ENCODE assay signal across 9 mouse cellular contexts in genomic region chr3:87150056-87150688, GRCm38 (mm10). TPM values are rescaled to one million over a fixed set of nuclear protein-coding genes. Genes with fewer than 3 reads are reported as not detected.
DNase-seq lines count a peak whose midpoint lies in the region; ATAC-seq and TF ChIP-seq lines count a peak whose summit lies in the region.
"Had no signal": no experiment of that assay in that cellular context is flagged by ENCODE, and none has a peak within 500 bp of the region (broad histone marks: within the 10 kb centered on the region; RNA-seq: fewer than 3 reads in every experiment).

No protein-coding gene starts in this region.

- in situ Hi-C loops in ES-E14 (cut with MboI; ENCODE audit: low sequenced_read_pairs in 2 of 2, unreplicated experiment in 2 of 2): no loop called here

- intact Hi-C loops in gastrocnemius, adult 2 months (cut with DNase I): no loop called here

- no peaks in the 10 kb centered on the region for H3K27me3 ChIP-seq in heart, postnatal 0 days (ENCODE audit: control insufficient read depth, insufficient read depth, low read length)
- no peaks in the 10 kb centered on the region for H3K27me3 ChIP-seq in midbrain, embryonic 11.5 days (ENCODE audit: control insufficient read depth, insufficient read depth, low read length)

- peak overlapping the region; percentile 86 for H3K27ac ChIP-seq in gastrocnemius, adult 2 months
- H3K27ac ChIP-seq in ES-E14 (ENCODE audit: insufficient read depth, low read depth, low read length, poor library complexity, severe bottlenecking): peak overlapping the region; percentile 99
- peak overlapping the region; percentile 93 for H3K27ac ChIP-seq in heart, postnatal 0 days (ENCODE audit: low read depth)
- peak overlapping the region; percentile 75 for H3K27ac ChIP-seq in midbrain, embryonic 11.5 days (ENCODE audit: low read depth, low read length)

- DNase-seq in gastrocnemius, adult 2 months: no peak
- no peak for DNase-seq in gastrocnemius, postnatal 25 days
- DNase-seq in ES-E14 (ENCODE audit: low read depth, low spot score): no peak
- DNase-seq in heart, postnatal 0 days (ENCODE audit: low spot score): no peak
- peak; percentile 90 for DNase-seq in midbrain, embryonic 11.5 days (ENCODE audit: low spot score, missing footprints)
- DNase-seq in frontal cortex, postnatal 10 days (ENCODE audit: low spot score in 2 of 2): no peak
- DNase-seq in thymus, postnatal 4 days: no peak
- DNase-seq in cerebellum, adult 11 months: no peak

- TF ChIP-seq EP300 in heart, postnatal 0 days (IDR thresholded peaks at IDR 0.05; ENCODE audit: low read depth): no peak

- H3K36me3 ChIP-seq in ES-E14 (ENCODE audit: control insufficient read depth, insufficient read depth, low read length, poor library complexity, severe bottlenecking): peaks cover 4% of the 10 kb centered on the region; the same call in 1 of the 2 replicates
- no peaks in the 10 kb centered on the region for H3K36me3 ChIP-seq in heart, postnatal 0 days (replicated peaks; ENCODE audit: control insufficient read depth, insufficient read depth, low read length)
- peaks cover 3% of the 10 kb centered on the region; the same call in 1 of the 2 replicates for H3K36me3 ChIP-seq in midbrain, embryonic 11.5 days (ENCODE audit: control insufficient read depth, insufficient read depth, low read length)

- H3K4me2 ChIP-seq in heart, postnatal 0 days (ENCODE audit: low read depth, low read length): peak overlapping the region; percentile 25; the same call in 1 of the 2 replicates
- H3K4me2 ChIP-seq in midbrain, embryonic 11.5 days: peak overlapping the region; percentile 26; the same call in 1 of the 2 replicates

- H3K4me3 ChIP-seq in gastrocnemius, adult 2 months: peak overlapping the region; percentile 44
- peak overlapping the region in 1 of 2 experiments; percentile 55; a peak in 1 of 4 replicates for H3K4me3 ChIP-seq in ES-E14 (ENCODE audit: insufficient read depth in 1 of 2, low read depth in 1 of 2, low read length in 2 of 2, poor library complexity in 1 of 2, severe bottlenecking in 1 of 2)
- H3K4me3 ChIP-seq in heart, postnatal 0 days (ENCODE audit: low read depth, low read length): no peak overlapping the region
- no peak overlapping the region for H3K4me3 ChIP-seq in midbrain, embryonic 11.5 days (ENCODE audit: low read depth, low read length)
- H3K4me3 ChIP-seq: left cerebral cortex, adult 2 months had no signal

- H3K4me1 ChIP-seq in ES-E14 (ENCODE audit: control insufficient read depth in 2 of 2, insufficient read depth in 2 of 2, low read length in 2 of 2, poor library complexity in 1 of 2): peaks cover 14 to 30% of the 10 kb centered on the region in 2 experiments; a peak in 3 of 4 replicates
- H3K4me1 ChIP-seq in heart, postnatal 0 days (ENCODE audit: control insufficient read depth, insufficient read depth): peaks cover 46% of the 10 kb centered on the region
- peaks cover 49% of the 10 kb centered on the region for H3K4me1 ChIP-seq in midbrain, embryonic 11.5 days (ENCODE audit: control insufficient read depth, insufficient read depth, low read length)

- no peak; the same call in 1 of the 2 replicates for ATAC-seq in heart, postnatal 0 days (ENCODE audit: insufficient read depth, low read depth)
- no peak for ATAC-seq in midbrain, embryonic 11.5 days (ENCODE audit: low FRiP score)

- H3K9me3 ChIP-seq in ES-E14 (ENCODE audit: control insufficient read depth, insufficient read depth, low read depth, low read length): no peaks in the 10 kb centered on the region
- H3K9me3 ChIP-seq in heart, postnatal 0 days (replicated peaks; ENCODE audit: control insufficient read depth, low read length): no peaks in the 10 kb centered on the region
- H3K9me3 ChIP-seq in midbrain, embryonic 11.5 days (ENCODE audit: control insufficient read depth, low read length): no peaks in the 10 kb centered on the region

- 17% methylated on average over 8 of the region's 8 CpGs for WGBS in heart, postnatal 0 days
- 21% methylated on average over 8 of the region's 8 CpGs for WGBS in midbrain, embryonic 11.5 days

- peak overlapping the region; percentile 88 for H3K9ac ChIP-seq in ES-E14 (ENCODE audit: insufficient read depth, low read depth, low read length, poor library complexity, severe bottlenecking)
- peak overlapping the region; percentile 40 for H3K9ac ChIP-seq in heart, postnatal 0 days (replicated peaks; ENCODE audit: low read depth, low read length)
- H3K9ac ChIP-seq in midbrain, embryonic 11.5 days (ENCODE audit: low read length): peak overlapping the region; percentile 62

- TF ChIP-seq CTCF in gastrocnemius, adult 2 months (IDR thresholded peaks at IDR 0.05): no peak
- TF ChIP-seq CTCF in heart, postnatal 0 days (IDR thresholded peaks at IDR 0.05; ENCODE audit: low read depth): no peak

TF ChIP-seq in ES-E14, 5 proteins besides CTCF, POLR2A, EP300 and RAD21:
- TF ChIP-seq CHD2 (IDR thresholded peaks at IDR 0.05; ENCODE audit: low read depth, low read length) (no peak), ZNF384 (IDR thresholded peaks at IDR 0.05; ENCODE audit: low read depth, low read length) (0 out of 2 replicates have a peak, but pooled peaks have one; percentile 57)

RNA-seq across cellular contexts. Expression of gene Kirrel, which starts 24.4 kb away (rescaled TPM):
- 1 to 10 TPM; 4.1 to 5.7 TPM for total RNA-seq in gastrocnemius, adult 2 months (2021)
- 1 to 10 TPM; 5.8 to 6.0 TPM for total RNA-seq in gastrocnemius, postnatal 25 days (2021)
- total RNA-seq in ES-E14 (2012; rRNA removed): 35.5 and 37.8 TPM in 2 replicates
- total RNA-seq in heart, postnatal 0 days (2014; rRNA removed; ENCODE audit: low replicate concordance): 13.9 and 23.2 TPM in 2 replicates
- polyA plus RNA-seq in heart, postnatal 0 days (2015; fragmentation: Nextera tagmentation; extraction: Ambion mirVana): 2.6 and 3.5 TPM in 2 replicates
- polyA plus RNA-seq in midbrain, embryonic 11.5 days (2014; fragmentation: Nextera tagmentation; extraction: Ambion mirVana): 6.4 and 7.4 TPM in 2 replicates
